Mouse (Mus musculus) heart, adult 2 months (tissue): Measurements from ENCODE around the gene Prtg. TPM values are rescaled to one million over a fixed set of nuclear protein-coding genes. Genes with fewer than 3 reads are reported as not detected.
A peak's percentile ranks its signal among the peaks of the same experiment; 100 is the strongest.

Source experiments
- DNase-seq, 2 experiments: peaks; one replicate each; pipeline ENCODE4 v3.0.0; 2021
- H3K27ac ChIP-seq: fragments of 200-600 bp; 2 replicates; pipeline ENCODE4 v1.8.1; 2022
- H3K27me3 ChIP-seq: fragments of 200-500 bp; 2 replicates; pipeline ENCODE4 v1.6.1; 2012; ENCODE audit warnings: mild to moderate bottlenecking, low read length, inconsistent platforms, mixed read lengths; ENCODE audit not compliant: control insufficient read depth, insufficient read depth
- H3K36me3 ChIP-seq: fragments of 200-500 bp; 2 replicates; pipeline ENCODE4 v1.6.1; 2012; ENCODE audit warnings: low read length, inconsistent platforms; ENCODE audit not compliant: control insufficient read depth, insufficient read depth
- H3K4me1 ChIP-seq: fragments of 200-500 bp; 2 replicates; pipeline ENCODE4 v1.6.1; 2011; ENCODE audit warnings: low read length; ENCODE audit not compliant: control insufficient read depth, insufficient read depth
- H3K4me3 ChIP-seq: fragments of 200-600 bp; 2 replicates; pipeline ENCODE4 v1.8.1; 2022
- H3K79me2 ChIP-seq: fragments of 200-500 bp; replicated peaks from 2 replicates; pipeline ENCODE4 v1.6.1; 2012; ENCODE audit warnings: mild to moderate bottlenecking, inconsistent platforms, low read length, moderate library complexity, mixed read lengths; ENCODE audit not compliant: control insufficient read depth, insufficient read depth
- H3K9ac ChIP-seq: fragments of 200-500 bp; 2 replicates; pipeline ENCODE4 v1.6.1; 2012; ENCODE audit warnings: low read depth, mild to moderate bottlenecking, control low read depth, inconsistent platforms, low read length, mixed read lengths
- CTCF ChIP-seq: fragments of 200-600 bp; IDR thresholded peaks from 2 replicates; pipeline ENCODE4 v1.8.1; 2022; ENCODE audit warnings: antibody characterized with exemption, mild to moderate bottlenecking, moderate library complexity
- EP300 ChIP-seq: fragments of 200-500 bp; IDR thresholded peaks from 2 replicates; pipeline ENCODE4 v1.6.1; 2011; ENCODE audit warnings: low read depth, low read length, control low read depth; ENCODE audit not compliant: insufficient read depth
- POLR2A ChIP-seq: fragments of 200-500 bp; IDR thresholded peaks from 2 replicates; pipeline ENCODE4 v1.6.1; 2011; ENCODE audit warnings: mild to moderate bottlenecking, low read depth, low read length, control low read depth; ENCODE audit not compliant: insufficient read depth
- WGBS: fragments of 180-500 bp; shearing (Covaris S2); methylation state at CpG from one replicate; pipeline ENCODE4 v1.1.7; 2018; 5-methylcytosine and 5-hydroxymethylcytosine counted together
- intact Hi-C: fragments of 180-260 bp; cut with DNase I; formaldehyde crosslinking; loops from one replicate; pipeline ENCODE4 v1.15.1; 2025
- polyA plus RNA-seq: library from polyadenylated mRNA; depleted of rRNA; stranded (reverse); fragments of >200 nt; gene quantifications from 2 replicates; pipeline ENCODE4 v1.2.3, GENCODE M21; 2012
- total RNA-seq, 2 experiments: library from RNA; stranded (reverse); gene quantifications; 2 replicates each; pipeline ENCODE4 v1.2.3; 2021

Prtg gene
- total and polyA plus RNA-seq, 3 experiments, result 0.02 to 0.27 (median 0.05) TPM

- Histone ChIP-seq H3K27ac (no peak overlapping the region), H3K79me2 (no peaks in the 10 kb centered on the region), H3K4me1 (no peaks in the 10 kb centered on the region), H3K36me3 (no peaks in the 10 kb centered on the region), H3K4me3 (no peak overlapping the region), H3K27me3 (no peaks in the 10 kb centered on the region), H3K9ac (no peak overlapping the region)
- 75% methylated on average over 10 of the region's 10 CpGs for WGBS
- TF ChIP-seq POLR2A, result no peak
- no peak for TF ChIP-seq CTCF
- TF ChIP-seq EP300, result no peak
- no peak for DNase-seq
- intact Hi-C loops, result loop anchor here (5.0 kb wide), 1 partner anchor 62 kb away; no protein-coding TSS in a partner anchor
Measured at GRCm38 (mm10) chr9:72890499-72891085, 83.9 kb downstream of the Prtg start.

- Histone ChIP-seq H3K27me3 (no peaks in the 10 kb centered on the region), H3K36me3 (no peaks in the 10 kb centered on the region), H3K4me1 (no peaks in the 10 kb centered on the region), H3K79me2 (no peaks in the 10 kb centered on the region), H3K27ac (no peak overlapping the region), H3K9ac (no peak overlapping the region), H3K4me3 (no peak overlapping the region)
- 90% methylated on average over 5 of the region's 5 CpGs for WGBS
- TF ChIP-seq CTCF (no peak), EP300 (no peak), POLR2A (no peak)
- DNase-seq, result no peak
- intact Hi-C loops, result loop anchor here (5.0 kb wide), 1 partner anchor 60 kb away; no protein-coding TSS in a partner anchor
Measured at GRCm38 (mm10) chr9:72892761-72893160, 86.1 kb downstream of the Prtg start.

DNA sequence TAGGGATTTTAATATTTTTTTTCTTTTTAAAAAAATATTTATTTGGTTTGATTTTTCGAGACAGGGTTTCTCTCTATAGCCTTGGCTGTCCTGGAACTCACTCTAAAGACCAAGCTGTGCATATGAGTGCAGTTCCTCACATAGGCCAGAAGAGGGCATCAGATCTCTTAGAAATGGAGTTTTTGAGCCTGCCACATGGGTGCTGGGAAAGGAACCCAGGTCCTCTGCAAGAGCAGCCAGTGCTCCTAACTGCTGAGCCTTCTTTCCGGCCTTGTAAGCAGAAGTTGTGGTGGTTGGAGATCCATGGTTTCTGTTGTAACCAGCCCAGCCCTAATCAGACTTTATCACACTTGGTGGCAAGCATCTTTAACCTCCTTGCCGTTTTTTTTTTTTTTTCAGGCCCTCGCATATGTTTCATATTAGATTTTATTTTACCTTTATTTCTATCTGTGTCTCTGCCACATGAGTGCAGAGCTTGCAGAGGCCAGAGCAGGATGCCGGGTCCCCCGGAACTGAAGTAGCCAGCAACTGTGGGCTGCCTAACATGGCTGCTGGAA, 88.2 kb downstream of the Prtg start:
- Histone ChIP-seq H3K9ac (no peak overlapping the region), H3K27me3 (no peaks in the 10 kb centered on the region), H3K79me2 (no peaks in the 10 kb centered on the region), H3K4me1 (no peaks in the 10 kb centered on the region), H3K4me3 (no peak overlapping the region), H3K27ac (no peak overlapping the region), H3K36me3 (no peaks in the 10 kb centered on the region)
- intact Hi-C loops, result loop anchor here (5.0 kb wide), 1 partner anchor 57 kb away; no protein-coding TSS in a partner anchor
- no peak for TF ChIP-seq POLR2A
- peak; percentile 45 for TF ChIP-seq CTCF
- WGBS, result 93% methylated on average over 6 of the region's 6 CpGs
- no peak for DNase-seq

DNA sequence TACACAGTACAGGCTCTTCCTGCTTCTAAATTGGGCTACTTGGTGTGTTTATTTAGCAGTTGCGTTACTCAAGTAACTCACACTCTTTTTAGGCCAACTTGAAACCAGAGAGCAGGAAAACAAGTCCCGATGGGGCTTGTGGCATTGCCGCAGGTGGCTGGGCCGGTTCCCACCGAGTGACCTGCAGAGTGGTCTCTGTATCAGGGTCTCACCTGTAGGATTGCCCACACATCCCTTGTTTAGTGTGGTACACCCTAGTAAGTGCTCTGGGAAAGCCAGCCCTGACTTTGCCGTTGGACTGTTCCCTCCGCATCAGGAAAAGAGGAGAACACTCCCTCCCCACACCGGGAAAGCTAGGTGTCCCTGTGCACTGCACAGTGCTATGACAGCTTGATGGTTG, 95.4 kb downstream of the Prtg start:
- Histone ChIP-seq H3K9ac (no peak overlapping the region), H3K36me3 (no peaks in the 10 kb centered on the region), H3K4me1 (peaks cover 3% of the 10 kb centered on the region; the same call in 1 of the 2 replicates), H3K27me3 (no peaks in the 10 kb centered on the region), H3K79me2 (no peaks in the 10 kb centered on the region), H3K4me3 (no peak overlapping the region), H3K27ac (peak overlapping the region; percentile 63)
- 34% methylated on average over 8 of the region's 8 CpGs for WGBS
- intact Hi-C loops, result no loop called here
- peak; percentile 25 to 36 for DNase-seq
- TF ChIP-seq POLR2A (no peak), EP300 (no peak)

GRCm38 (mm10) chr9:72902611-72903010, 95.9 kb downstream of the Prtg start:
- intact Hi-C loops, result no loop called here
- 65% methylated on average over 5 of the region's 5 CpGs for WGBS
- no peaks in the 10 kb centered on the region for H3K27me3 ChIP-seq
- H3K79me2 ChIP-seq, result no peaks in the 10 kb centered on the region
- peaks cover 3% of the 10 kb centered on the region; the same call in 1 of the 2 replicates for H3K4me1 ChIP-seq
- H3K9ac ChIP-seq, result no peak overlapping the region
- peak; percentile 76 for TF ChIP-seq EP300
- no peak for TF ChIP-seq POLR2A
- no peak for TF ChIP-seq CTCF
- H3K27ac ChIP-seq, result peak overlapping the region; percentile 63
- peak in 1 of 2 experiments; percentile 44 for DNase-seq
- no peaks in the 10 kb centered on the region for H3K36me3 ChIP-seq
- no peak overlapping the region for H3K4me3 ChIP-seq

- intact Hi-C loops, result no loop called here
- no peaks in the 10 kb centered on the region for H3K27me3 ChIP-seq
- H3K79me2 ChIP-seq, result no peaks in the 10 kb centered on the region
- TF ChIP-seq CTCF (no peak), EP300 (no peak), POLR2A (no peak)
- no peaks in the 10 kb centered on the region for H3K36me3 ChIP-seq
- no peak overlapping the region for H3K27ac ChIP-seq
- H3K9ac ChIP-seq, result no peak overlapping the region
- peaks cover 3% of the 10 kb centered on the region; the same call in 1 of the 2 replicates for H3K4me1 ChIP-seq
- DNase-seq, result no peak
- 80% methylated on average over 6 of the region's 6 CpGs for WGBS
- no peak overlapping the region for H3K4me3 ChIP-seq
Measured at GRCm38 (mm10) chr9:72906693-72907103, 100.0 kb downstream of the Prtg start.
